Mouse (Mus musculus): ENCODE data around the gene Vill. TPM values are rescaled to one million over a fixed set of nuclear protein-coding genes. Genes with fewer than 3 reads are reported as not detected.

The Vill gene
- total and polyA plus RNA-seq, 2 experiments from 2014 or later, result 2.7 to 6.5 TPM

GRCm38 (mm10) chr9:119088148-119088801 is 35.7 kb downstream of the Vill start:
- 5% methylated on average over 24 of the region's 24 CpGs for WGBS
- H3K4me1 ChIP-seq (ENCODE audit: insufficient read depth), result peaks cover 6% of the 10 kb centered on the region; the same call in 1 of the 2 replicates
- H3K9ac ChIP-seq, result 0 out of 2 replicates have a peak overlapping the region, but pooled peaks have one; percentile 0
- no peaks in the 10 kb centered on the region for H3K9me3 ChIP-seq (ENCODE audit: low read length)
- peak; percentile 64 for ATAC-seq
- H3K4me2 ChIP-seq (ENCODE audit: low read depth), result peak overlapping the region; percentile 44
- H3K36me3 ChIP-seq (ENCODE audit: insufficient read depth), result no peaks in the 10 kb centered on the region
- TF ChIP-seq CTCF (IDR thresholded peaks at IDR 0.05; ENCODE audit: low read depth), result no peak
- peak overlapping the region; percentile 24 for H3K4me3 ChIP-seq (ENCODE audit: low read depth, low read length)
- no peak overlapping the region for H3K27ac ChIP-seq (ENCODE audit: low read depth, low read length)
- peaks cover 2% of the 10 kb centered on the region; the same call in 1 of the 2 replicates for H3K27me3 ChIP-seq (ENCODE audit: insufficient read depth, low read length)
- DNase-seq, result peak; percentile 43

GRCm38 (mm10) chr9:119089437-119089836 is 36.9 kb downstream of the Vill start:
- Histone ChIP-seq H3K4me1 (ENCODE audit: insufficient read depth) (peaks cover 10% of the 10 kb centered on the region), H3K4me2 (ENCODE audit: low read depth) (no peak overlapping the region), H3K36me3 (ENCODE audit: insufficient read depth) (no peaks in the 10 kb centered on the region), H3K27ac (ENCODE audit: low read depth, low read length) (no peak overlapping the region), H3K9me3 (ENCODE audit: low read length) (no peaks in the 10 kb centered on the region), H3K9ac (no peak overlapping the region), H3K4me3 (ENCODE audit: low read depth, low read length) (no peak overlapping the region), H3K27me3 (ENCODE audit: insufficient read depth, low read length) (peaks cover 2% of the 10 kb centered on the region; the same call in 1 of the 2 replicates)
- 27% methylated on average over 7 of the region's 7 CpGs for WGBS
- ATAC-seq (no peak), DNase-seq (no peak)
- TF ChIP-seq CTCF (IDR thresholded peaks at IDR 0.05; ENCODE audit: low read depth), result no peak

- Histone ChIP-seq H3K4me1 (ENCODE audit: insufficient read depth) (peaks cover 10% of the 10 kb centered on the region), H3K36me3 (ENCODE audit: insufficient read depth) (no peaks in the 10 kb centered on the region), H3K27ac (ENCODE audit: low read depth, low read length) (no peak overlapping the region), H3K9ac (no peak overlapping the region), H3K4me2 (ENCODE audit: low read depth) (no peak overlapping the region), H3K27me3 (ENCODE audit: insufficient read depth, low read length) (peaks cover 2% of the 10 kb centered on the region; the same call in 1 of the 2 replicates), H3K9me3 (ENCODE audit: low read length) (no peaks in the 10 kb centered on the region), H3K4me3 (ENCODE audit: low read depth, low read length) (no peak overlapping the region)
- DNase-seq, result no peak
- no peak for ATAC-seq
- 91% methylated on average over 5 of the region's 5 CpGs for WGBS
- TF ChIP-seq CTCF (IDR thresholded peaks at IDR 0.05; ENCODE audit: low read depth), result no peak
Observed at GRCm38 (mm10) chr9:119090462-119090861, 37.9 kb downstream of the Vill start.

GRCm38 (mm10) chr9:119091581-119092310 is 39.2 kb downstream of the Vill start:
- DNase-seq, result no peak
- no peak for ATAC-seq
- Histone ChIP-seq H3K9ac (no peak overlapping the region), H3K27ac (ENCODE audit: low read depth, low read length) (no peak overlapping the region), H3K9me3 (ENCODE audit: low read length) (no peaks in the 10 kb centered on the region), H3K4me2 (ENCODE audit: low read depth) (peak overlapping the region; percentile 85), H3K27me3 (ENCODE audit: insufficient read depth, low read length) (peaks cover 2% of the 10 kb centered on the region; the same call in 1 of the 2 replicates), H3K4me1 (ENCODE audit: insufficient read depth) (peaks cover 10% of the 10 kb centered on the region), H3K4me3 (ENCODE audit: low read depth, low read length) (no peak overlapping the region), H3K36me3 (ENCODE audit: insufficient read depth) (no peaks in the 10 kb centered on the region)
- WGBS, result 70% methylated on average over 12 of the region's 12 CpGs
- TF ChIP-seq CTCF (IDR thresholded peaks at IDR 0.05; ENCODE audit: low read depth), result no peak

- ATAC-seq (no peak), DNase-seq (peak; percentile 42)
- H3K36me3 ChIP-seq (ENCODE audit: insufficient read depth), result no peaks in the 10 kb centered on the region
- peaks cover 10% of the 10 kb centered on the region for H3K4me1 ChIP-seq (ENCODE audit: insufficient read depth)
- H3K4me3 ChIP-seq (ENCODE audit: low read depth, low read length), result peak overlapping the region; percentile 54
- H3K27me3 ChIP-seq (ENCODE audit: insufficient read depth, low read length), result peaks cover 2% of the 10 kb centered on the region; the same call in 1 of the 2 replicates
- no peak for TF ChIP-seq CTCF (IDR thresholded peaks at IDR 0.05; ENCODE audit: low read depth)
- H3K9me3 ChIP-seq (ENCODE audit: low read length), result no peaks in the 10 kb centered on the region
- peak overlapping the region; percentile 58 for H3K9ac ChIP-seq
- 4% methylated on average over 45 of the region's 45 CpGs for WGBS
- no peak overlapping the region for H3K27ac ChIP-seq (ENCODE audit: low read depth, low read length)
- peak overlapping the region; percentile 85 for H3K4me2 ChIP-seq (ENCODE audit: low read depth)
Observed at GRCm38 (mm10) chr9:119092473-119093418, 40.2 kb downstream of the Vill start.

- Histone ChIP-seq H3K4me3 (ENCODE audit: low read depth, low read length) (peak within 1 kb of the TSS; percentile 54), H3K9me3 (ENCODE audit: low read length) (no peaks in the 10 kb centered on the region)
- 8% methylated on average over 45 of the region's 45 CpGs for WGBS
Observed at GRCm38 (mm10) chr9:119093419-119094295, 41.1 kb downstream of the Vill start, which contains the start of gene Plcd1. Gene Plcd1, minus strand, starts transcription at chr9:119093502.

More at GRCm38 (mm10) chr9:119093419-119094295, 41.1 kb downstream of the Vill start, which contains the start of gene Plcd1:
- peaks cover 2% of the 10 kb centered on the region; the same call in 1 of the 2 replicates for H3K27me3 ChIP-seq (ENCODE audit: insufficient read depth, low read length)
- H3K9ac ChIP-seq, result peak within 1 kb of the TSS; percentile 58
- DNase-seq (peak; percentile 78), ATAC-seq (peak; percentile 87)
- peak within 1 kb of the TSS; percentile 85 for H3K4me2 ChIP-seq (ENCODE audit: low read depth)
- no peaks in the 10 kb centered on the region for H3K36me3 ChIP-seq (ENCODE audit: insufficient read depth)
- TF ChIP-seq CTCF (IDR thresholded peaks at IDR 0.05; ENCODE audit: low read depth), result peak; percentile 2; the same call in 1 of the 2 replicates
- H3K4me1 ChIP-seq (ENCODE audit: insufficient read depth), result peaks cover 4% of the 10 kb centered on the region
- H3K27ac ChIP-seq (ENCODE audit: low read depth, low read length), result peak within 1 kb of the TSS; percentile 57; the same call in 1 of the 2 replicates

All from forebrain, postnatal 0 days (tissue).